Mouse (Mus musculus): ENCODE measurements around the gene Tecta. TPM values are rescaled to one million over a fixed set of nuclear protein-coding genes. Genes with fewer than 3 reads are reported as not detected.
A peak's percentile ranks its signal among the peaks of the same experiment; 100 is the strongest.

Tecta gene
- total RNA-seq, 2 experiments from 2014 or later: 0.56 to 0.75 TPM

DNA sequence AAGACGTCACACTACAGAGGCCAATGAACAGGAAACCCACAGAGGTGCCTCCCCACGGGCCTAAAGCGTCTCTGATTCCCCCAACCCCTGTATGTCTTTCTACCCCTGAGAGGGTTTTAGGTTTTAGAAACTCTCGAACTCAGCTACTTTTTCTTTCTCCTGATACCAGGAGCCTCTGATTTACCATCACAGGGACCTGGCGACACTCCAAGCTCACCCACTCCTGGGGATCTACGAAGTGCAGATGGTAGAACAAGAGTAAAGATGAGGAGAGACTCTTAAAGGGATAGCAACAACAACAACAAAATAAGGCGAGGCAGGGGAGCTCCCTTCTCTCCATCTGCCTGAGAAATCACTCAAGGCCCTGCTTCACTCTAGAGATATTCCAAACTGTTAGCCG is 12.7 kb downstream of the Tecta start:
- no peak for DNase-seq

DNA sequence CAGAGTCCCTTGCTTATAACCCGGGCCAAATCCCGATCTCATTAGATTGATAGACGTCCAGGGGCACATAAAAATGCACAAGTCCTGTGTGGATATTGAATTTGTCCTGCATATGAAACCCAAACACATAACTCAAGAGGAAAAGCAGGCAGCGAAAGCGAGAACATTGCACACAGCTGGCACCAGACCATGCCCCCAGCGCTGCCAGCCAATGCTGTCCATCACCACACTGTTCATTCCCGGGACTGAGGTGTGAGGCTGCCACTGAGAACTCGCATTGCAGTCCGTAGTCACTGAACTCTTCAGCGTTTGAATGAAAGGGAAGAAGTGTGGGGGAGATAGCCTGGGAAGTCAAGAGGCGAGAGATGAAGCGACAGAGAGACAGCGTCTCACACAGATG is 14.1 kb downstream of the Tecta start:
- DNase-seq: no peak

DNA sequence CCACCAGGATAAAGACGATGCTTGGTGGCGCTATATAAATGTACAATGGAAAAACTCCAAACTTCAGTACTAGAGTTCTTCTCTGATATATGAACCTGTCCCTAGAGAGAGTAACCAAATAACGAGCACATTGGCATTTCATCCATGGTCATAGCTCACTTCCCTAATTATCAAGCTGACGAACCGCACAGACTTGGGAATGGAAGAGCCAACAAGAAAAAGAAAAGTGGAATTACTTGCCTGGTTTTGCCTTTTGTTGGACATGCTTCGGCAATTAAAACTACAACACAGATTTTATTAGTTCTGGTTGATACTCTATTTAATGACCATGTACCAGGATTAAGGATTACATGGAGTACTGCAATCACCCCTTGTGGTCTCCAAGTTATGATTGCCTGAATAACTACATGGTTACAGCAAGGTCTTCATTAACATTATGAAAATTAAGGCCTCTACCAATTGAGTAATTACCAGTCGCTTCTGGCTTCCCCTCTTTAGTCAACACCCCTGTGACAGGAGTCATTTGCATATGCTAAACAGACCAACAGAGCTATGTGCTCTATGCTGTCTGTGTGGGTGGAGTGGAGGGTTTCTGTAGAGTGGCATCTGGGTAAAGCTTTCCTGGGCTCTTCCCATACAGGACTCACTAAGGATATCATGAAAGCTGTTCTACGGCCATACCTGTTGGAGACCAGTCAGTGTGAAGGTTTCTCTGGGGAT is 16.9 kb downstream of the Tecta start:
- DNase-seq: no peak

DNA sequence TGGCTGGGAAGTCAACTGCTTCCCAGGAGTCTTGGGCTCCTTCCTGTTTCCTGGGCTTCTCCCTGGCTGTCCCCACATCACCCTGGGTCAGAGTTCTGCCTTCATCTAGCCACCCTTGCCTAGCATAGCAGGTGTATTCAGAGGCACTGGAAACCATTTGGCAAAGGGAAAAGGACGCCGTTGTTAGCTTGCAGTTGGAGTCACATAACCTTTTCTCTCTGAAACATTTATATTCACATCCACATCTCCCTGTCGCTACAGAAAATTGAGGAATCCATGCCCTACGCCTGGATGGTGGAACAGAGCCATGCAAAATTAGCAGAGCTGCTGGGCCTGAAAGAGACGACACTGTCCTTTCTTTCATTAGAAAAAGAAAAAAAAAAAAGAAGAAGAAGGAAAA is 17.7 kb downstream of the Tecta start:
- no peak for DNase-seq

DNA sequence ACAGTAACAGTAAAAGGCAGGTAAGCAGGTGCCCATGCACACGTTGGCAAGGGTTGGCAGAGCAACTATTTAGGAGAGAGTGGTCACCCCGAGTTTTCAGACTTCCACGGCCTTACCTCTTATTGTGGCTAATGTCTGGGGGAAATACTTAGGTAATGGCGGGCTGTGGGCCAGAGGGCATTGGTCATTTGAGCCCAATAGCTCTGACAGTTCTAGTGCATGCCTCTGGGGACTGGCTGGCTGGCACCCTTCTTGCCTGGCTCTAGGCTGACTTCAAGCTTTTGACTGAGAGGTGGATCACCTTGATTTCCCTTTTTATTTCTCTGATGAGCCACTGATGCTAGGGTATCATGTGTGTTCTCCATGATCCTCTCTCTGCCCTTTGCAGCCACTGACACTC is 21.7 kb downstream of the Tecta start:
- no peak for DNase-seq

DNA sequence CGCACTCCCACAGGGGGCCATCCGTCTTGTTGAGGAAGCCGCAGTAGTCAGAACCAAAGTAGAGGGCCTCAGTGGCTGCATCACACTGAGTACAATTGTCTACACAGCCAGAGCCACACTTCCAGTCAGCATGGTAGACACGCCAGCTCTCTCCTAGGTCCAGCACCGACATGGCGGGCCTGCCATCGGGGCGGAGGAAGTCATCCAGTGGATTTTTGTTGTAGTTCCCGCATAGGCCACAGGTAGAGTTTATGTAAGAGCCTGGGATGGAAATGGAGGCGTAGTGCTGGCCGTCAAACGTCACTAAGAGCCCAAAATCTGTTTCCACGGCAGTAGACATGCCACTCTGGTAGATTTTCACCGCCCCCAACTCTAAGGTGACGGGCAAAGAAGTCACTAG is 22.1 kb downstream of the Tecta start:
- no peak for DNase-seq

DNA sequence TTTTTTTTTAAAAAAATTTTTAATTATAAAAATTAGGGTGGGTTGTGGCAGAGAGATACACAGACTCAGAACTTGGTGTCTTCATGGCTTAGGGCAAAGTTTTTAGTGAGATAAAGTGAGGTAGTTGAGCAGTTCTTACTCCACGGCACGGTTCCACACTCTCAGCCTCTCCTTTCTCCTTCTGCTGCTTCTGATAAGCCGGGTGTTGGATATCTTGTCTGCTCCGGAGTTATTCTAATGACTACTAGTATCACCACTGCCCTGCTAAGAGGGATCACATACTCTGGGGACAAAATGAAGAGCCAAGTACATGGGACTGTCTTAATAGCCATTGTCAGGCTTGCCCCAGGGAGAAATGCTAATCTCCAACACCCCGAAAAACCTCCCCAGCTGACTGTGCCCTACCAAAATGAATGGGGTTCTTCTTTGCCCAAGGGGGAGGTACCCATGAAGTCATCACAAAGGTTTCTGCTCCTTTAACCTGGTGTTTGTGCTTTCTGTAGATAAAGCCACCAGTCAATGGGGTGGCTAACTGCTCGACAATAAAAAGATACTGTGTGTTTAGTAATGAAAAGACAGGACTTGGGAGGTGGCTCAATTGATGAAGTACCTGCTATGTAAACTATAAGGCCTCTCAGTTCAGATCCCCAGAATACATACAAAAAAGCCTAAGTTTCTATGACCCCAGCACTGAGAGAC is 27.9 kb downstream of the Tecta start:
- no peak for DNase-seq

DNA sequence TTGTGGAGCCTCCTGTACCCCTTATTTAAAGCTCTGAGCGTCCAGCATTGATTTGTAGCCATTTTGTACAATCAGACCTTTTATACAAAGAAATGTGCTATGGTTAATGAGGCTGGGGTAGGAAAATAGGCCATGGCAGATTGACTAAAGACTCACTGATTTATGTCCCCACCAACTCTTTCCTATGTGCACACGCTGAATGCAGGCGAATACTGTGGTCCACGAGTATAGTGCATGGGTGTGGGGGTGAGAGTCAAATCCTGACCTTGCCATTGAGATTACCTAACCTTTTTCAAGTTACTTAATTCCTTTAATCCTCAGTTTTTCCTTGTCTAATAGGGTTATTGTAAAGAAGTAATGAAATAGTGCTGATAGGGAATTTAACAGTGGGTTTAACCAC is 42.1 kb downstream of the Tecta start:
- no peak for DNase-seq

DNA sequence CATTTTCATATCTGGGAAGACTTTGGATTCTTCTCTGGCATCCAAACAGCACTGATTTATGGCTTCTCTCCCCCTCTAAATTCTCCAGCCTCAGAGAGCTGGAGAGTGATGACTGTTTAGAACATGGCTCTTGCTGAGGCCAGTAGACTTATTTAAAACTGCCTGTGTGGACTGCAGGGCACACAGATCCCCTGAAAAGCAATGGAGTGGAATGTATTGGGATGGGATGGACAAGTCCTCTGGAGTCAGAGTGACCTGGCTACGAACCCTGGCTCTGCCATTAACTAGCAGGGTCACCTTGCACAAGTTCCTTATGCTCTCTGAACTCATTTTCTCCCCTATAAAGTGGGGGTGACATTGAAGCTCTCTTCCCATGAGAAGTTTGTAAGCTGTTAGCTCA is 44.9 kb downstream of the Tecta start:
- no peak for DNase-seq

DNA sequence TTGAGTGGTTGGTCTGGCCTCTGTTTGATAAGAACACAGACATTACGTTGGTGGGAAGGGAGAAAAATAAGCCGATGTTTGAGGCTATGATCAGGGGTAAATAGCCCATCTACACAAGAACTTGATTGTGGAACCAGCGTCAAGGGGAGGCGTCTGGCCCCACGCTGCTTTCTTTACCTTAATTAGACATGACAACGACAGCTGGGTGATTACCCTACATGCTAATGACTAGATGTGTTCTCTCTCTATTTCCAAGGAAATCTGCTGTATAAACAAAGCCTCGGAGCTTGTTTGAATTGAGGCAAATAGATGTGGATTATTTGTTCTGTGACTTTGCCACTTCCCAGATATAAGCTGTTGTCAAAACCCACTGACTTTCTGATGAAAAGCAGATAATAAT is 49.9 kb downstream of the Tecta start:
- no peak for DNase-seq

DNA sequence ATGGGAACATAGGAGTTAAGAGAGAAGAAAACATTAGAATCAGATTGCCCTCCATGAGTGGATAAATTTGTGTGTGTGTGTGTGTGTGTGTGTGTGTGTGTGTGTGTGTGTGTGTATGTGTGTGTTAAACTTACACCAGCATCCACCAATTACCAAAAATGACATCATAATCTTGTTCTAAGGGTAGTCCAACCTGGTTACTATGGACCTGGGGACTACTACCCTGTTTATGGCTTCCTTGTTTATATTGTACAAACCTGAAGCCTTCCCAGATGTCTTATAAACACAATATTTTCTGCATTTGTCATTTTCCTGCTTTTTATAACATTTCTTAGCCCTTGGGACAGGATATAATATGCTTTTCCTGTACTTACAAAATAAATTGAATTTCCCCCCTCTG is 53.4 kb downstream of the Tecta start:
- DNase-seq: no peak

DNA sequence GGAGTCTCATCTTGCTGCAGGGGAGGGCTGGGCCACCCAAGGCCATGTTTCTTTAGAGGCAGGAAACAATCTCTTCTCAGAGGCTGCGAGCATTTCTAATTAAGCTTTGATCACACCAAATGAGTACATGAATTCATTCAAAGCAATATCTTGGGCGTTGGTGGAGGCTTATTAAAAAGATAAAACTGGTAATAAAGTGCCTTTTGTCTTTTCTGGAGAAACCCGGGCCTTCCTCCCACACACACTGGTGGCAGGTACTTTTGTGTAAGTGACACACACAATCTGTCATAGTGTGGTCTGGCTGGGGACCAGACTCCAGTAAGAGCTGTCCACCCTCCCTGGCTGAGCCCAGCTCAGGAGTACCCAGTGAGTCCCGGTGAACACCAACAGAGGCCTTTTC is 60.6 kb downstream of the Tecta start:
- DNase-seq: no peak

DNA sequence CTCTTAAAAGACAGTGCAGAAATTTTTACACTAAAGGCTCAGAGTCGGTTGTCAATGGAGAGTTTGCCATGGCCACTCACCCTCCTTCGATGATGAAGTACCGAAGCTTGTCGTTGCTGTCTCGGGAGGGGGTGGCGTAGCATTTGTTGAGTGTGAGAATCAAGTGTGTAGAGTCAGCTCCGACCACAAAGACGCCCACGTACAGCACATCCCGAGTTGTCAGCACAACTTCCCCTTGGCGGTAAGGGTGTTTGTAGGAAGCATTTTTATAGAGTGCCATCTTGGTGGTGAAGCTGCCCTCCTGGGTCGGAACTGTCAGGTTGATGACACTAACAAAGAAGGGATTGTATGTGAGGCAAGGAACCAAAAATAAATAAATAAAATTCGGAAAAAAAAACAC is 62.7 kb downstream of the Tecta start:
- no peak for DNase-seq

DNA sequence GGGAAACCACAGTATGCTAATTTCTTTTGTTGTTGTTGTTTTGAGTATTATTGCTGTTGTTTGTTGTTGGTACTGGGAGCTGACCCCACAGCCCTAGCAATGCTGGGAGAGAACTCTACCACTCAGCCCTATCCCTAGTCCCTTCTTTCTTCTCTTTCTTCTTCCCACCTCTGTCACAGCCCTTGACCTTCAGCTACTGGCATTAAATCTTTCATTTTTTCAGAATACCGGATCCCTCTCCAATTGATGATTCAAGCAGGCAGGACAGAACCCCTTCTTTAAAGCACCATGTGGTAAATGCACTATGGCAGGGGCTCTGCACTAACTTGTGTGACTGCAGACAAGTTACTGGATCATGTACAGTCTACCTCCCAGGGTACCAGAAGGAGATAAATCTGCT is 63.2 kb downstream of the Tecta start:
- no peak for DNase-seq

DNA sequence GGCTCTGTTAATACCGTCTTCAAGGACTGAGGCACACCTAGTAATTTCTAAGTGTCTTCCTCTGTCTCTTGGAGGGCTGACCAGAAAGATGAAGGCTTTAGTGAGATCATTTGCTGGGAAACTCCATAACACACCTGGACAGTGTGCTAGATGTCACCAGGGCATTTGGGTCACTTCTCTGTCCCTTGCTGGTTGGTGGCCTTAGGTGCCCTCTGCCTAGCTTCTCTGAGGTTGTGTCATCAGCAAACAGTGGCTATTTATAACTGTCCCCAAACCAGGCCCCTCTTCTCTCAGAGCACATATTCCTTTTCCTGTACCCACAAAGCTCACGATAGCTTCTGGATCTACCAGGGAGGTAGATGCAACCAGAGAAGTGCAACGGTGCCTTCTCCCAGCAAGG is 64.8 kb downstream of the Tecta start:
- no peak for DNase-seq

DNA sequence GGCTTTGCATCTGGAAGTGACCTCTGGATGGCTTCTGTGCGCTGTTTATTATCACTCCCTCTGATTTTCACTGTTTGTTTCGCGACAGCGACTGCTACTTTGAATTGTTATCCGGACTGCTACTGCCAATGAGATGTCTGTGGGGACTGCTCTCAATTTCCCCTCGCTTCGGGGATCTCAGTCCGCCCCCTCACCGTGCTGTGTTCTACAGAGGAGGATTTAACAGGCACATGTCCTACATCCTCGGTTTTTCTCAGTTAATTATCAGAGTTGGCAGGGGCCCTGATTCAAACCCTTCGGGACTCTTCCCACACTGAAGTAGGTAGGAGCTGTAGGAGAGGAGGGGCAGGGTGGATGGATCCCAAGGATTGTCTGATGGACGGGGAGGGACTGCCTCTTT is 67.0 kb downstream of the Tecta start:
- DNase-seq: no peak

DNA sequence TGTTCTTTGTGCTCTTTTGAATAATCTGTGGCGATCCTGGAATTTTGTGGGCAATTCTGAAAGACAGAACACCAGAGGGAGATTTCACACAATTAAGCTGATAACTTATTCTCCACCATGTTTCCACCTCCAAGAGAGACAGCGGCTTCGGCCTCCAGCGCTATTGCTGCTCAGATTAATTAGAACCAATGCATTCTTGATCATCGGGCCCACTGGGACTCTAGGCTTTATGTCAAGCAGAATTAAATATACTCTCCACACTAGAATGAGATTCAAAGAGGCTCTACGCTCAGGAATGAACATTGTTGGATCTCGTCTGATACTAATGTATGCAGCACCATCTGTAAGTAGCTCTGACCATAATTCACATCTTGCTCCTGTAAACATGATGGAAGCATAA is 68.4 kb downstream of the Tecta start:
- no peak for DNase-seq

DNA sequence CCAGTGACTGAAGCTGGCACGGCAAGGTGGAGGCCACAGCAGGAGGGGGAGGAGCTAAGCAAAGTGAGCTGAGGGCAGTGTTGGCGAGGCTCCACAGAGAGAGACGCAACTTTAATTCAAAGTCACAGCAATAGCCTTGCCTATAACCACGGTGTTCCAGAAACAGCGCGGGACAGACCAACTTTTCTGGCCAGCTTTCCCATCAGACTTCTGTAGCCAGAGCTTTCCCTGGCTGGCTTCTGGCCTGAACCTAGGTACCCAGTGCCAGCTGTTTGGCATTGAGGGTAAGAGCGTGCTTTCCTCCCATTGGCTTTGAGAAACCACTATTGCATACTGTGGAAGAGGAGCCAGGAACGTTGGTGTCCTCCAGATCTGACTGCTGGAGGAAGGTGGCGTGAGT is 70.0 kb downstream of the Tecta start:
- DNase-seq: peak; percentile 56

DNA sequence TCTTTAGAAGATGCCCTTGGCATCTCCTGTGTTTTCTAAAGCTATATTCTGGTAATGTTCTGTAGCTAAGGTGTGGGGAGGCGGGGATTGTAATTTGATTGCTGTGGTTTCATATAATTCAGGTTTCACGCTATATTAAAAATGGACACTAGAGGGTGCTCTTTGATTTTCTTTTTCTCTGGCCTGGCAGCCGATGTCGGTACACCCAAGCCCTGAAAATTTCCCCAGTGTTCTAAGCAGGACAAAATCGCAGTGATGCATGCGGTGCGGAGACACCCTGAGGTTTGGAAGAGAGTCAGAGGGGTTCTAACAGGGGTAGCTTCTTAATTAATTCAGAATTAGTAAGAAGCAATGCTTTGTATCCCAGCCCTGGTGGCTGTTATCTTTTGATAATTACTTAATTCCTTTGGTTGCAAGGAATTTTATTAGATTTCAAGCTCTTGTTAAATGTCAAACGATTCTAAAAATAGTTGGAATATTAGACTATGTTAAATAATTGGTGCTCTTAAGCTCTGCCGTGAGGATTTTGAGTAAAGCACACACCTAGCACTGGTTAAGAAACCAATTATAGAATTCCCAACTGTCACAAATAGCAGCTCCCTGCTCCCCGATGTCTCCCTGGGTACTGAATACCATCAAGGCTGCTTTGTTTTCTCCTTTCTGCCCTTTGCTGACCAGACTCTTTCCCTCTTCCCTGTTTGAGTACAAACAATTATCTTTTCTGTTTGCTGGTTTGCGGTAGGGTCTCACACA is 72.9 kb downstream of the Tecta start:
- DNase-seq: no peak

DNA sequence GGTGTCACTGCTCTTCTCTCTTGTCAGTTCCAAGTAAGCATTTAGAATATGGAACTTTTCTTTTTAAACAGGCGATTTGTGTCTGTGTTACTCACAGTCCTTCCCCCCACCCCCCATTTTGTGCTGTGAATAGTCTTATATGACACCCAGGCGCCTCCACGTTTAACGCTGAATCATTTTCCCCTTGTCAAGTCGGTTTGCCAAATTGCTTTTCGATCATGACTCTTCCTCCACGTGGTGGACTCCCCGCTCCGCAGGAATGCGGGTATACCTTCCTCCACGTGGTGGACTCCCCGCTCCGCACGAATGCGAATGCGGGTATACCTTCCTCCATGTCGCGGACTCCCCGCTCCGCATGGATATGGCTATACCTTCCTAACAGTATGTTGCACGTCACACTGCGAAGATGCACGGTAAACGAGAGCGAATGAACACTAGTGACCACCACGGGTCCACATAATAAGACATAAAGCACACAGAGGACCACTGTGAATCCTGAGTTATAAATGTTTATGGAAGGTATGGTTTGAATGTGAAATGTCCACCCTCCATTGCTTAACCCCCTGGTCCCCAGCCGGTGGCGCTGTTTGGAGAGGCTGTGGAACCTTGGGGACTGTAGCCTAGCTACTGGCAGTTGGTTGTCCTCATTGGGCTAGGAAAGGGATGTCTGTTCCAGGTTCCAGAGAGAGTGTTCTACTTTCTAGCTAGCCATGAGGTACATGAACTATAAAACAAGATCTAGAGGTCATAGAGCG is 74.9 kb downstream of the Tecta start:
- DNase-seq: no peak

DNA sequence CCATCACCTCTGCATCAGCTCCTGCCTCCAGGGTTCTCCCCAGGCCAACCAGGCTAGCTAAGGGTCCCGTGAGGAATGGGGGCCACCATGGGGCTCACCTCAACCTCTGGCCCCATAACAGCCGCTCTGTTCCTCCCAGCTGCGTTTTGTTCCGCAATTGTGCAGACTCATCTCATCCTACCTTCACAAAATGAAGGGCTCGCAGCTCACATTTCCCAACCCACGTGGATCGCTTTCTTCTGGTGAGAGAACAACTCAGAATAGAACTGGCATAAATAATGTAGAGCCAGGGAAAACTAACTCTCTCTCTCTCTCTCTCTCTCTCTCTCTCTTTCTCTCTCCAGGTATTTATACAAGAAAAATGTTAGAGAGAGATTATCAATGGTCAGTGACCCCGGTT is 76.5 kb downstream of the Tecta start:
- DNase-seq: no peak

DNA sequence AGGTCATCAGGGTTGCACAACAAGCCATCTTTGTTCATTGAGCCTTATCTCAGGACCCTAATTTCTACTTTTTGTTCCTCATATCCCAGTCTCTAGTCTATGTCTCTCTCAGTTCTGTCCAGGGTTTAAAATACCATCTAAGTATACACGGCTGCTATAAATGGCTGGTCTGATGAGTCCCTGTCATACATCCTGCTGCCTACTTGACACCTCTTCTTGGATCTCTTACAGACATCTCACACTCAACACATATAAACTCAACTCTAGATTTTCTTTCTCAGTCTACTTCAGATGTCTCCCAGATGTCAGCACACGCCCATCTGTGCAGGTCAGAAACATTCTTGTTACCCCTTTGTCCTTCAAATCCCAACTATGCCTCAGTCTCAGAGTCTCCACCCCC is 78.3 kb downstream of the Tecta start:
- DNase-seq: no peak

DNA sequence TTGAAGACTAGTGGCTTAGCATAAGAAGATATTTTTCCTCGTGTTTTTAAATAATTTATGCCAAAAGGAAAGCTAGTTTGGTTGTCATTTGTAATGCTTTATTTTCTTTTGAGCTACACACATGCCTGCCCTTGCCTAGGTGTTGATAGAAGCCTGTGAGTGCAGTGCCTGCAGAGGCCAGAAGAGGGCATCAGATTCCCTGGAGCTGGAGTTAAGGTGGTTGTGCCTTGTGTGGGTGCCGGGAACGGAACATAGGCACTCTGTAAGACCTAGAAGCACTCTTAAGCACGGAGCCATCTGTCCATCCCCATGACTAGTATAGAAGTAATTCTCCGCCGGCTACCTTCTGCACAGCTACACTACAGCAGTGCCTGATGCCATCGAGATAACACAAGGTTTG is 79.1 kb downstream of the Tecta start:
- DNase-seq: no peak
